In genomic region chr11:113326387-113327011, GRCm38 (mm10) we compare ENCODE assay signal across 8 mouse cellular contexts.
DNase-seq lines count a peak whose midpoint lies in the region; ATAC-seq and TF ChIP-seq lines count a peak whose summit lies in the region.

No protein-coding gene starts in this region.

- TF ChIP-seq POLR2A in cortical plate, adult 2 months (IDR thresholded peaks at IDR 0.05; ENCODE audit: extremely low read depth, insufficient read depth, low read length) = no peak

- no peaks in the 10 kb centered on the region for H3K9me3 ChIP-seq in midbrain, embryonic 11.5 days (ENCODE audit: control insufficient read depth, low read length)

- H3K9ac ChIP-seq in midbrain, embryonic 11.5 days (ENCODE audit: low read length) = no peak overlapping the region

- TF ChIP-seq CTCF in cortical plate, adult 2 months (IDR thresholded peaks at IDR 0.05; ENCODE audit: extremely low read depth, insufficient read depth, low read length) = peak; percentile 54

- peak; percentile 52 to 65 for DNase-seq in left cerebral cortex, adult 18-20 months (ENCODE audit: low spot score in 2 of 2)
- DNase-seq in left cerebral cortex, adult 11 months (ENCODE audit: low spot score) = no peak
- peak; percentile 36 to 47 for DNase-seq in gastrocnemius, postnatal 36 days
- DNase-seq in induced T-regulatory cell, adult 2 months (ENCODE audit: low read depth) = peak; percentile 67
- peak; percentile 35 to 45 for DNase-seq in left cerebral cortex, postnatal 25 days (ENCODE audit: low spot score in 2 of 2)
- DNase-seq in midbrain, embryonic 11.5 days (ENCODE audit: low spot score, missing footprints) = peak; percentile 98
- peak; percentile 35 to 38 for DNase-seq in spleen, postnatal 36 days (ENCODE audit: low spot score in 2 of 2)

- H3K27me3 ChIP-seq in midbrain, embryonic 11.5 days (ENCODE audit: control insufficient read depth, insufficient read depth, low read length) = no peaks in the 10 kb centered on the region

- H3K4me3 ChIP-seq in cortical plate, adult 2 months (ENCODE audit: insufficient read depth, low read length) = no peak overlapping the region
- no peak overlapping the region for H3K4me3 ChIP-seq in midbrain, embryonic 11.5 days (ENCODE audit: low read depth, low read length)

- intact Hi-C loops in gastrocnemius, postnatal 36 days (cut with DNase I) = no loop called here
- intact Hi-C loops in left cerebral cortex, postnatal 25 days (cut with DNase I) = no loop called here

- H3K36me3 ChIP-seq in midbrain, embryonic 11.5 days (ENCODE audit: control insufficient read depth, insufficient read depth, low read length) = no peaks in the 10 kb centered on the region

- no peak overlapping the region for H3K27ac ChIP-seq in cortical plate, adult 2 months (ENCODE audit: insufficient read depth, low read length)
- H3K27ac ChIP-seq in midbrain, embryonic 11.5 days (ENCODE audit: low read depth, low read length) = no peak overlapping the region

- ATAC-seq in midbrain, embryonic 11.5 days (ENCODE audit: low FRiP score) = peak; percentile 84

- 28% methylated on average over 18 of the region's 18 CpGs for WGBS in midbrain, embryonic 11.5 days

- H3K4me2 ChIP-seq in midbrain, embryonic 11.5 days = peak overlapping the region; percentile 32

- peaks cover 2% of the 10 kb centered on the region; the same call in 1 of the 2 replicates for H3K4me1 ChIP-seq in cortical plate, adult 2 months (ENCODE audit: control insufficient read depth, insufficient read depth, low read length)
- H3K4me1 ChIP-seq in midbrain, embryonic 11.5 days (ENCODE audit: control insufficient read depth, insufficient read depth, low read length) = peaks cover 11% of the 10 kb centered on the region
